In genomic region chr11:103714074-103714473, GRCm38 (mm10) we compare ENCODE assay signal across 16 mouse cellular contexts. TPM values are rescaled to one million over a fixed set of nuclear protein-coding genes. Genes with fewer than 3 reads are reported as not detected.
"Had no signal": no experiment of that assay in that cellular context is flagged by ENCODE, and none has a peak within 500 bp of the region (broad histone marks: within the 10 kb centered on the region; RNA-seq: fewer than 3 reads in every experiment).

No protein-coding gene starts in this region.

- H3K27me3 ChIP-seq: neural tube, embryonic 15.5 days; stomach, embryonic 15.5 days had no signal

- H3K9me3 ChIP-seq: neural tube, embryonic 15.5 days; stomach, embryonic 15.5 days had no signal

- H3K4me1 ChIP-seq: neural tube, embryonic 15.5 days had no signal

- H3K4me2 ChIP-seq: neural tube, embryonic 15.5 days; stomach, embryonic 15.5 days had no signal

- DNase-seq: retina, postnatal 1 day; right cerebral cortex, adult 18-20 months; right cerebral cortex, postnatal 14 days; right cerebral cortex, postnatal 25 days; right cerebral cortex, postnatal 4 days; spleen, adult 18-20 months; thymus, adult 18-20 months; thymus, adult 2 months; thymus, postnatal 14 days; thymus, postnatal 25 days; thymus, postnatal 36 days; thymus, postnatal 4 days had no signal

- H3K27ac ChIP-seq: neural tube, embryonic 15.5 days; stomach, embryonic 15.5 days; stomach, postnatal 0 days had no signal

- H3K9ac ChIP-seq: neural tube, embryonic 15.5 days; stomach, embryonic 15.5 days had no signal

- H3K4me3 ChIP-seq: neural tube, embryonic 15.5 days; stomach, embryonic 15.5 days had no signal

- H3K36me3 ChIP-seq: neural tube, embryonic 15.5 days; stomach, embryonic 15.5 days had no signal

RNA-seq across cellular contexts. Expression of gene Wnt9b, which starts 35.5 kb away (rescaled TPM):
- polyA plus RNA-seq: stomach, embryonic 15.5 days; stomach, postnatal 0 days had no signal

RNA-seq across cellular contexts. Expression of gene Wnt3, which starts 59.9 kb away (rescaled TPM):
- polyA plus RNA-seq: urinary bladder, adult 2 months had no signal
